Mouse (Mus musculus) adipocyte (in vitro differentiated cells): ENCODE results near the gene Reep3.

Experiments
- DNase-seq: peaks from one replicate; pipeline ENCODE4 v3.0.0-alpha.2; 2016; ENCODE audit warnings: low spot score

The Reep3 gene

GRCm38 (mm10) chr10:67053475-67053874, 43.3 kb downstream of the Reep3 start:
- peak; percentile 52 for DNase-seq

- DNase-seq: peak; percentile 33
These were observed 44.3 kb downstream of the Reep3 start for GRCm38 (mm10) chr10:67052429-67052828.

DNA sequence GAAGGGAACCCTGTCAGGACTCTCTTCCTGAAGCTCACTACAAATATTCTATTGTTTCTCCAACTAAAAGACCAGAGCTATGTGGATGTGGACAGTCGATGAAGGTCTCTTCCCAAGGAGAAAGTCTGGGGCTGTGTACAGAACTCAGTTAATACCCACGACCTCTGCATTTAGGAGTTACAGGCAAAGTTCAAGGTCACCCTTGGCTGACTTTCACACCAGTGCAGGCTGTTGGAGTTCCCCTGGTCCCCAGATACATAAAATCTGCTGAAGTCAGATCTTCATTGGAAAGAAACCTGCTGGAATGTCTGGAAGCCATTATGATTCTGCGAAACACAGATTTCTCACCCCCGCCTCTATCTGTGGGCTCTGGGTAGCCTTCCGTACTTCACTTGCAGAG, 45.3 kb downstream of the Reep3 start:
- no peak for DNase-seq

- DNase-seq: peak; percentile 52
These were observed 46.0 kb downstream of the Reep3 start for GRCm38 (mm10) chr10:67050766-67051165.

DNA sequence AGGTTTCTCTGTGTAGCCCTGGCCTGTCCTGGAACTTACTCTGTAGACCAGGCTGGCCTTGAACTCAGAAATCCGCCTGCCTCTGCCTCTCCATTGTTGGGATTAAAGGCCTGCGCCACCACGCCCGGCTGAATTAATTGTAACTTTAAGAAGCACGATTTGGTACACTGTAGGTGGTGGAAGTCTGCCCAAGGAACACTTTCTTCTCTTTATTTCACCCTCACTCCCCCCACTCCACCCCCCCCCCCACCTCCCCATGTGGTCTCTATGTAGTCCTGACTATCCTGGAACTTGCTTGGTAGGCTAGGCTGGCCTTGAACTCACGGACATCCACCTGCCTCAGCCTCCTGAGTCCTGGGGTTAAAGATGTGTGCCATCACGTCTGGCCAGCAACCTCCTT, 47.1 kb downstream of the Reep3 start:
- no peak for DNase-seq

- DNase-seq: no peak
These were observed 47.7 kb downstream of the Reep3 start for GRCm38 (mm10) chr10:67048871-67049615.

DNA sequence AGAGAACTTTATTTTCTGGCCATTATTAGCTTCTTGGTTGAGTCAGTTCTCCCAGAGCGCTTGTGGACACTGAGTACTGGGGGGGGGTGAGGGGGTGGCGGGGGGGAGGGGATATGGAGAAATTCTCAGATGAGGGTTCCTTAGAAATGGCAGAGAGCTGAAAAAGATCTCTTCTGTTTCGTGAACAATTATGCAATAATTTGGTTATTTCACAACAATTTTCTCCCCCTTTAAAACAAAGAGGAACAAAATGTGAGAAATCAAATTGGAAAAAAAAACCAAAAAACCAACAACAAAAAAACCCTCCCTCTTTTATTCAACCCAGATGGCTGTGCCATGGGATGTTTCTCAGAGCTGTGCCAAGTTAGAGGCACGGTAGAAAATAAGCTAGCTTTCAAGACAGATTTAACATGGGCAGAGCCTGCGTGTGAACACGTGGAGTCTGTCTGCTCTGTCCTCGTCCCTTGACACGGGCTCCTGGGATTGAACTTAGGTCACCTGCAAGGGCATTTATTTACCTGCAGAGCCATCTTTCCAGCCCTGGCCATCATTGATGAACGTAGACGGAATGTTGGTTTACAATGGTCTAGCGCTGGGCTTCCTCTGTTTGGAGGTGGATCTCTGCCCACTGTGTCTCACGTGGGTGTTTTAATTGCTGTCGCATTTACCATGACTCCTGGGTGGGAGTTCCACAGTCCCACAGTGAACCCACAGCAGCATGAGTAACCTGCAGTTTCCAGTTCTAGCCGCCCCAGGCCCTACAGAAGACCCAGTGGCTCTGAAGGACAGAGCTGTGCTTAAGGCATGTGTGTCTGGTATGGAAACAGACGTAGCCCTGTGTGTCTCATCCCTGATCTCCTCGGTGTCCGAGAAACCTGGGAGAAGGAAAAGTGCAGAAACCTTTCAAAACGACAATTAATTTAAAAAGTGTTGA, 48.8 kb downstream of the Reep3 start:
- peak; percentile 57 for DNase-seq

DNA sequence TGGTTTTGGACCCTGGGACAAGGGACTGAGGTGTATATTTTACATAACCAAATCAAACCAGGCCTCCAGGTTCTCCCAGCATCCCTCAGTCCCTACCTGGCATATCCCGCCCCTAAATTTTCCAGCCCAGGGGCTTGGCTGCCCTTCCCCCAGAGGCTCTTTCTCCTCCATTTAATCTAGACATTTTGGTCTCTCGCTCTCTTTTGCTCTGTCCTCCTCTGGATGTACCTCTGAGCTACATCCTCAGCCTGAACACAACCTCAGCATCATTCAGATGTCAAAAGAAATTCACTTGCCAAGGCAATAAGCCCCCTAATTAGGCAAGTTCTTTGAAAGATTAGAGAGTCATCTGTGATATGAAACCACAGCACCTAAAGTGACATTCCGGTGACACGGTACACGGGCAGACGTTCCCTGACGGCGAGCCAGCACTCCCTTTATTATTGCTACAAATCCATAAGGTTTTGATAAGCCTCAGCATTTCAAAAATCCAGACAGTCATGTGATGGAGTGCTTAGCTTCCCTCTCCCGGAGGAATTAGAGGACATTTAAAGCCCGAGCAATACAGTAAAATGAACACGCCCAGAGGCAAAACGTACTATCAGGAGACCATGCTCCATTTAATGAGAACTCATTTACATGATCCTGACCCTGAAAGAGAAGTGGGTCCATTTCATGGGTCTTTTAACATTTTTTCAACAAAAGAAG, 51.4 kb downstream of the Reep3 start:
- no peak for DNase-seq

GRCm38 (mm10) chr10:67044346-67044745, 52.4 kb downstream of the Reep3 start:
- DNase-seq: peak; percentile 31

GRCm38 (mm10) chr10:67043236-67043635, 53.5 kb downstream of the Reep3 start:
- DNase-seq: no peak

GRCm38 (mm10) chr10:67040410-67040809, 56.3 kb downstream of the Reep3 start:
- DNase-seq: no peak

- DNase-seq: no peak
These were observed 57.7 kb downstream of the Reep3 start for GRCm38 (mm10) chr10:67039001-67039400.

- no peak for DNase-seq
These were observed 60.2 kb downstream of the Reep3 start for GRCm38 (mm10) chr10:67036542-67036941.

DNA sequence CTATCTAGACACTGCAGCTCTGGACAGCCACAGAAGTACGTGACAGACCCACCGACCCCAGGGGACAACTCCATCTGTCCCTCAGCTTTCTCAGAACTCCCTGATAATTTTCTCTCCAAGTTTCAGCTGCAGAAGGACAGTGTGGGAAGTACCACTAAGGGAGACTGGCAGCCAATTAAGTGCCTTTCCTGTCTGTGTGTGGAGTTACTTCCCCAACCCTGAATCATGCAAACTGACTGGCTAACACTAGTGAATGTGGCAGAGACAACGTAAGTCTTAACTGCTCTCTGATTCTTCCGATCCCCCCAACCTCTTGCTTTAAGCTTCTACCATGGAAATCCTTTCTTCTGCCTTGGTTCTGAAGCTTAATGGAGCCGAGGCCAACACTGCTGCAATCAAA, 60.6 kb downstream of the Reep3 start:
- DNase-seq: no peak

- DNase-seq: no peak
These were observed 65.6 kb downstream of the Reep3 start for GRCm38 (mm10) chr10:67031186-67031585.

- DNase-seq: no peak
These were observed 67.4 kb downstream of the Reep3 start for GRCm38 (mm10) chr10:67029297-67029696.

DNA sequence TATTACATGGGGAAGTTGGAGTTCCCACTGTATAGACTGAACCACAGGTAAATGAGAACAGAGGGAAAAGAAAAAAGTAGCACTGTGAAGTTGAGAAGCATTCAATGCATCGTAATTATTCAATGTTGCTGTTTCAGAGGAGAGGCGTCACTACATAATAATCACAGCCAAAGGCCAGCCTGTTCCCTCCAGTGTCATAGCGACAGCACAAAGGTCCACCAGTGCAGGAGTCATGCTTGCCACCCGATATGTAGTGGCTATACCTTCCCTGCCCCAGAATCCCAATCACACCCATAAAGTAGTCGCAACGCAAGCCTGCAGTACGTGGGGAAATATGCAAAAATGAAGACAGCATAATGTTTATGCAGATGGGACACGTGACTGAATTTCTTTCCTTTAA, 70.4 kb downstream of the Reep3 start:
- no peak for DNase-seq

GRCm38 (mm10) chr10:67025573-67026236, 71.0 kb downstream of the Reep3 start:
- DNase-seq: peak; percentile 96

DNA sequence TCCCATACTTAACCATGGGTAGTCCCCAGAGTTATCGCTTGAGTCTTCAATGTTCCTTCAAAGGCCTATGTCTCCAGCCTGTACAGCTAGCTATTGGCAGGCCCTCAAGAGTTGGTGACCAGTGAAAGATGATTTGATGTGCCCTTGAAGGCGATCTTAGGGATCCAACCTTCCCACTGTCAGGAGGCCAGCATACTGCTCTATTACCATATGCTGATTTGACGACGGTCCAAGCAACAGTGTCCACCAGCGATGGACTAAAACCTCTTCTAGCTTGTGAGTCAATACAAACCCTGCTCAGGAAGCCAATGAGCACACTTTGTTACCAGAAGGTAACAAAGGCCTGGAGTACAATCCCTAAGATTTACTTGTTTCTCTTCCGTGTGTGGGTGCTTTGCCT, 72.4 kb downstream of the Reep3 start:
- no peak for DNase-seq

GRCm38 (mm10) chr10:67023092-67023491, 73.7 kb downstream of the Reep3 start:
- DNase-seq: no peak

GRCm38 (mm10) chr10:67021494-67021893, 75.3 kb downstream of the Reep3 start:
- no peak for DNase-seq

GRCm38 (mm10) chr10:67018875-67019274, 77.9 kb downstream of the Reep3 start:
- peak; percentile 26 for DNase-seq
